Mouse (Mus musculus): ENCODE data around the gene Vmn2r2.
A peak's percentile ranks its signal among the peaks of the same experiment; 100 is the strongest.

The Vmn2r2 gene

GRCm38 (mm10) chr3:64141878-64142508, at the start of gene Vmn2r2:
Gene Vmn2r2, minus strand, starts transcription at chr3:64141928.
- no peak for DNase-seq (ENCODE audit: low read depth, low spot score)

GRCm38 (mm10) chr3:64113352-64114046, 28.2 kb downstream of the Vmn2r2 start:
- peak; percentile 6 for DNase-seq (ENCODE audit: low read depth, low spot score)

GRCm38 (mm10) chr3:64112707-64113106, 29.0 kb downstream of the Vmn2r2 start:
- no peak for DNase-seq (ENCODE audit: low read depth, low spot score)

- no peak for DNase-seq (ENCODE audit: low read depth, low spot score)
These were observed 60.5 kb downstream of the Vmn2r2 start, which contains the start of gene Vmn2r1 for GRCm38 (mm10) chr3:64081247-64081646. Gene Vmn2r1, plus strand, starts transcription at chr3:64081547.
